21 mouse cellular contexts compared by ENCODE assay signal in genomic region chr11:3735715-3736114, GRCm38 (mm10).
DNase-seq lines count a peak whose midpoint lies in the region; ATAC-seq and TF ChIP-seq lines count a peak whose summit lies in the region.
"Had no signal": no experiment of that assay in that cellular context is flagged by ENCODE, and none has a peak within 500 bp of the region (broad histone marks: within the 10 kb centered on the region; RNA-seq: fewer than 3 reads in every experiment).

No protein-coding gene starts in this region.

- ATAC-seq in frontal cortex, adult (ENCODE audit: low TSS enrichment): peak; percentile 82
- ATAC-seq in midbrain, postnatal 0 days (ENCODE audit: low FRiP score): no peak
- no peak for ATAC-seq in midbrain, embryonic 13.5 days
- ATAC-seq in monocyte, adult 5-6 weeks (replicated peaks; ENCODE audit: insufficient number of reproducible peaks, low FRiP score, low TSS enrichment, poor library complexity, severe bottlenecking): no peak
- ATAC-seq: CD4-positive, CD25-positive, alpha-beta regulatory T cell, adult 4 months; forebrain, postnatal 0 days had no signal

- H3K4me2 ChIP-seq in midbrain, postnatal 0 days (ENCODE audit: low read depth, low read length, poor library complexity, severe bottlenecking): no peak overlapping the region
- H3K4me2 ChIP-seq in midbrain, embryonic 13.5 days (replicated peaks): no peak overlapping the region
- H3K4me2 ChIP-seq: embryonic facial prominence, embryonic 13.5 days; forebrain, embryonic 12.5 days; heart, embryonic 12.5 days; hindbrain, embryonic 14.5 days had no signal

- no peaks in the 10 kb centered on the region for H3K36me3 ChIP-seq in midbrain, postnatal 0 days (ENCODE audit: insufficient read depth, low read length)
- H3K36me3 ChIP-seq in midbrain, embryonic 13.5 days: no peaks in the 10 kb centered on the region
- no peaks in the 10 kb centered on the region for H3K36me3 ChIP-seq in E14TG2a.4 (ENCODE audit: insufficient read depth, low read length)
- H3K36me3 ChIP-seq: embryonic facial prominence, embryonic 13.5 days; forebrain, embryonic 12.5 days; heart, embryonic 12.5 days; hindbrain, embryonic 10.5 days had no signal

- 82% methylated on average over 11 of the region's 11 CpGs for WGBS in midbrain, postnatal 0 days
- 87% methylated on average over 11 of the region's 11 CpGs for WGBS in midbrain, embryonic 13.5 days

- no peak for DNase-seq in frontal cortex, postnatal 14 days (ENCODE audit: low spot score in 2 of 2)
- no peak for DNase-seq in midbrain, postnatal 0 days (ENCODE audit: low spot score)
- DNase-seq in left cerebral cortex, postnatal 14 days (ENCODE audit: low spot score in 2 of 2): peak; percentile 37 to 45
- DNase-seq in urinary bladder, postnatal 14 days (ENCODE audit: low spot score): no peak
- DNase-seq: adrenal gland, postnatal 10 days; B cell, adult 2 months; cerebellum, adult 11-12 months; cerebellum, adult 9-10 months; cerebellum, postnatal 25 days; forebrain, postnatal 0 days; gastrocnemius, postnatal 25 days had no signal

- no peaks in the 10 kb centered on the region for H3K9me3 ChIP-seq in midbrain, postnatal 0 days (ENCODE audit: low read length)
- H3K9me3 ChIP-seq in midbrain, embryonic 13.5 days: no peaks in the 10 kb centered on the region
- H3K9me3 ChIP-seq in E14TG2a.4 (ENCODE audit: low read length): no peaks in the 10 kb centered on the region
- H3K9me3 ChIP-seq: embryonic facial prominence, embryonic 13.5 days; forebrain, embryonic 12.5 days; heart, embryonic 12.5 days; hindbrain, embryonic 10.5 days had no signal

- H3K4me1 ChIP-seq in midbrain, postnatal 0 days (ENCODE audit: insufficient read depth, low read length): peaks cover 16% of the 10 kb centered on the region
- peaks cover 20% of the 10 kb centered on the region for H3K4me1 ChIP-seq in midbrain, embryonic 13.5 days (replicated peaks)
- H3K4me1 ChIP-seq in E14TG2a.4 (replicated peaks; ENCODE audit: low read depth, low read length): peaks cover 8% of the 10 kb centered on the region; the same call in 1 of the 2 replicates
- H3K4me1 ChIP-seq: embryonic facial prominence, embryonic 13.5 days; heart, embryonic 12.5 days had no signal

- intact Hi-C loops in left cerebral cortex, postnatal 14 days (cut with DNase I): no loop called here

- no peak overlapping the region for H3K4me3 ChIP-seq in midbrain, postnatal 0 days (ENCODE audit: low read depth, low read length)
- no peak overlapping the region for H3K4me3 ChIP-seq in midbrain, embryonic 13.5 days (replicated peaks)
- H3K4me3 ChIP-seq in E14TG2a.4 (replicated peaks; ENCODE audit: low read length): peak overlapping the region; percentile 29; the same call in 1 of the 2 replicates
- H3K4me3 ChIP-seq: embryonic facial prominence, embryonic 13.5 days; forebrain, embryonic 12.5 days; heart, embryonic 12.5 days; hindbrain, embryonic 10.5 days had no signal

- TF ChIP-seq CTCF in midbrain, postnatal 0 days (IDR thresholded peaks at IDR 0.05): no peak
- no peak for TF ChIP-seq CTCF in E14TG2a.4 (conservative IDR thresholded peaks at IDR 0.05; ENCODE audit: low read length)

- peak overlapping the region; percentile 87; the same call in 1 of the 2 replicates for H3K27ac ChIP-seq in midbrain, postnatal 0 days (ENCODE audit: low read depth, low read length)
- no peak overlapping the region for H3K27ac ChIP-seq in midbrain, embryonic 13.5 days
- H3K27ac ChIP-seq: embryonic facial prominence, embryonic 13.5 days; forebrain, embryonic 12.5 days; hindbrain, embryonic 10.5 days; hindbrain, embryonic 14.5 days had no signal

- no peaks in the 10 kb centered on the region for H3K27me3 ChIP-seq in midbrain, postnatal 0 days (ENCODE audit: insufficient read depth, low read length)
- no peaks in the 10 kb centered on the region for H3K27me3 ChIP-seq in midbrain, embryonic 13.5 days
- H3K27me3 ChIP-seq in E14TG2a.4 (ENCODE audit: insufficient read depth, low read length): peaks cover 14% of the 10 kb centered on the region
- H3K27me3 ChIP-seq: embryonic facial prominence, embryonic 13.5 days; forebrain, embryonic 12.5 days had no signal

- no peak overlapping the region for H3K9ac ChIP-seq in midbrain, postnatal 0 days (replicated peaks; ENCODE audit: low read length, poor library complexity, severe bottlenecking)
- no peak overlapping the region for H3K9ac ChIP-seq in midbrain, embryonic 13.5 days (replicated peaks)
- H3K9ac ChIP-seq: embryonic facial prominence, embryonic 13.5 days; forebrain, embryonic 12.5 days; forebrain, postnatal 0 days; heart, embryonic 12.5 days; hindbrain, embryonic 14.5 days had no signal

Comparison
In these comparisons a context has a peak if more than half of its experiments do, and no peak if none do; other contexts are left out.
1. DNase-seq: peak in left cerebral cortex, postnatal 14 days (2 of 2); none in frontal cortex, postnatal 14 days (0 of 2), midbrain, postnatal 0 days (single experiment) and urinary bladder, postnatal 14 days (single experiment).